Mouse (Mus musculus): Measurements from ENCODE around the gene Pusl1. TPM values are rescaled to one million over a fixed set of nuclear protein-coding genes. Genes with fewer than 3 reads are reported as not detected.
A peak's percentile ranks its signal among the peaks of the same experiment; 100 is the strongest.

Pusl1 gene
- polyA plus RNA-seq, 1 experiment from 2014 or later = 50.5 TPM

- 0% methylated on average over 43 of the region's 56 CpGs for WGBS
- Histone ChIP-seq H3K27me3 (ENCODE audit: control insufficient read depth, insufficient read depth, low read length) (no peaks in the 10 kb centered on the region), H3K9me3 (ENCODE audit: control insufficient read depth, low read length) (no peaks in the 10 kb centered on the region), H3K9ac (ENCODE audit: low read depth, low read length) (peak overlapping the region; percentile 79), H3K4me1 (ENCODE audit: control insufficient read depth, insufficient read depth, low read length) (peaks cover 30% of the 10 kb centered on the region), H3K36me3 (ENCODE audit: control insufficient read depth, insufficient read depth, low read length) (peaks cover 32% of the 10 kb centered on the region), H3K4me3 (ENCODE audit: low read length) (peak overlapping the region; percentile 84), H3K4me2 (replicated peaks; ENCODE audit: low read depth, low read length) (peak overlapping the region; percentile 99), H3K27ac (ENCODE audit: low read depth, low read length) (peak overlapping the region; percentile 96)
- ATAC-seq (ENCODE audit: low FRiP score, low TSS enrichment) = peak; percentile 92
Observed at GRCm38 (mm10) chr4:155892017-155892416, 436 bp upstream of the Pusl1 start.

- no peak for ATAC-seq (ENCODE audit: low FRiP score, low TSS enrichment)
- no peak overlapping the region for H3K27ac ChIP-seq (ENCODE audit: low read depth, low read length)
Observed at GRCm38 (mm10) chr4:155891011-155891471, 540 bp downstream of the Pusl1 start.

GRCm38 (mm10) chr4:155889316-155889715 is 2.3 kb downstream of the Pusl1 start:
- H3K4me2 ChIP-seq (replicated peaks; ENCODE audit: low read depth, low read length) = no peak overlapping the region
- H3K4me1 ChIP-seq (ENCODE audit: control insufficient read depth, insufficient read depth, low read length) = peaks cover 22% of the 10 kb centered on the region
- peaks cover 55% of the 10 kb centered on the region for H3K36me3 ChIP-seq (ENCODE audit: control insufficient read depth, insufficient read depth, low read length)
- ATAC-seq (ENCODE audit: low FRiP score, low TSS enrichment) = no peak
- 93% methylated on average over 5 of the region's 5 CpGs for WGBS
- H3K9ac ChIP-seq (ENCODE audit: low read depth, low read length) = no peak overlapping the region
- H3K27me3 ChIP-seq (ENCODE audit: control insufficient read depth, insufficient read depth, low read length) = no peaks in the 10 kb centered on the region
- no peak overlapping the region for H3K27ac ChIP-seq (ENCODE audit: low read depth, low read length)
- H3K9me3 ChIP-seq (ENCODE audit: control insufficient read depth, low read length) = no peaks in the 10 kb centered on the region
- H3K4me3 ChIP-seq (ENCODE audit: low read length) = no peak overlapping the region

More at GRCm38 (mm10) chr4:155891011-155891471, 540 bp downstream of the Pusl1 start:
- WGBS = 0% methylated on average over 34 of the region's 34 CpGs
- peak overlapping the region; percentile 84 for H3K4me3 ChIP-seq (ENCODE audit: low read length)
- no peaks in the 10 kb centered on the region for H3K9me3 ChIP-seq (ENCODE audit: control insufficient read depth, low read length)
- peak overlapping the region; percentile 99 for H3K4me2 ChIP-seq (replicated peaks; ENCODE audit: low read depth, low read length)
- H3K9ac ChIP-seq (ENCODE audit: low read depth, low read length) = peak overlapping the region; percentile 79
- peaks cover 30% of the 10 kb centered on the region for H3K4me1 ChIP-seq (ENCODE audit: control insufficient read depth, insufficient read depth, low read length)
- no peaks in the 10 kb centered on the region for H3K27me3 ChIP-seq (ENCODE audit: control insufficient read depth, insufficient read depth, low read length)
- H3K36me3 ChIP-seq (ENCODE audit: control insufficient read depth, insufficient read depth, low read length) = peaks cover 42% of the 10 kb centered on the region

GRCm38 (mm10) chr4:155888181-155888580 is 3.4 kb downstream of the Pusl1 start:
- no peak for ATAC-seq (ENCODE audit: low FRiP score, low TSS enrichment)
- H3K9me3 ChIP-seq (ENCODE audit: control insufficient read depth, low read length) = no peaks in the 10 kb centered on the region
- H3K27ac ChIP-seq (ENCODE audit: low read depth, low read length) = no peak overlapping the region
- peaks cover 12% of the 10 kb centered on the region for H3K4me1 ChIP-seq (ENCODE audit: control insufficient read depth, insufficient read depth, low read length)
- no peak overlapping the region for H3K9ac ChIP-seq (ENCODE audit: low read depth, low read length)
- H3K27me3 ChIP-seq (ENCODE audit: control insufficient read depth, insufficient read depth, low read length) = no peaks in the 10 kb centered on the region
- H3K36me3 ChIP-seq (ENCODE audit: control insufficient read depth, insufficient read depth, low read length) = peaks cover 62% of the 10 kb centered on the region
- no peak overlapping the region for H3K4me2 ChIP-seq (replicated peaks; ENCODE audit: low read depth, low read length)
- 97% methylated on average over 9 of the region's 9 CpGs for WGBS
- no peak overlapping the region for H3K4me3 ChIP-seq (ENCODE audit: low read length)

GRCm38 (mm10) chr4:155887674-155888073 is 3.9 kb downstream of the Pusl1 start:
- no peak overlapping the region for H3K4me2 ChIP-seq (replicated peaks; ENCODE audit: low read depth, low read length)
- peaks cover 62% of the 10 kb centered on the region for H3K36me3 ChIP-seq (ENCODE audit: control insufficient read depth, insufficient read depth, low read length)
- ATAC-seq (ENCODE audit: low FRiP score, low TSS enrichment) = no peak
- no peak overlapping the region; the same call in 1 of the 2 replicates for H3K9ac ChIP-seq (ENCODE audit: low read depth, low read length)
- no peaks in the 10 kb centered on the region for H3K27me3 ChIP-seq (ENCODE audit: control insufficient read depth, insufficient read depth, low read length)
- H3K27ac ChIP-seq (ENCODE audit: low read depth, low read length) = no peak overlapping the region
- H3K9me3 ChIP-seq (ENCODE audit: control insufficient read depth, low read length) = no peaks in the 10 kb centered on the region
- peaks cover 7% of the 10 kb centered on the region for H3K4me1 ChIP-seq (ENCODE audit: control insufficient read depth, insufficient read depth, low read length)
- WGBS = 90% methylated on average over 10 of the region's 10 CpGs
- H3K4me3 ChIP-seq (ENCODE audit: low read length) = no peak overlapping the region

- ATAC-seq (ENCODE audit: low FRiP score, low TSS enrichment) = no peak
- WGBS = 95% methylated on average over 5 of the region's 5 CpGs
- H3K4me2 ChIP-seq (replicated peaks; ENCODE audit: low read depth, low read length) = no peak overlapping the region
- peaks cover 5% of the 10 kb centered on the region for H3K4me1 ChIP-seq (ENCODE audit: control insufficient read depth, insufficient read depth, low read length)
- no peaks in the 10 kb centered on the region for H3K9me3 ChIP-seq (ENCODE audit: control insufficient read depth, low read length)
- no peak overlapping the region for H3K27ac ChIP-seq (ENCODE audit: low read depth, low read length)
- no peak overlapping the region for H3K4me3 ChIP-seq (ENCODE audit: low read length)
- peaks cover 62% of the 10 kb centered on the region for H3K36me3 ChIP-seq (ENCODE audit: control insufficient read depth, insufficient read depth, low read length)
- H3K27me3 ChIP-seq (ENCODE audit: control insufficient read depth, insufficient read depth, low read length) = no peaks in the 10 kb centered on the region
- no peak overlapping the region for H3K9ac ChIP-seq (ENCODE audit: low read depth, low read length)
Observed at GRCm38 (mm10) chr4:155886330-155886729, 5.3 kb downstream of the Pusl1 start.

GRCm38 (mm10) chr4:155883587-155883986 is 8.0 kb downstream of the Pusl1 start:
- ATAC-seq (ENCODE audit: low FRiP score, low TSS enrichment) = no peak
- peaks cover 49% of the 10 kb centered on the region for H3K36me3 ChIP-seq (ENCODE audit: control insufficient read depth, insufficient read depth, low read length)
- H3K9ac ChIP-seq (ENCODE audit: low read depth, low read length) = no peak overlapping the region
- no peaks in the 10 kb centered on the region for H3K27me3 ChIP-seq (ENCODE audit: control insufficient read depth, insufficient read depth, low read length)
- no peak overlapping the region for H3K4me3 ChIP-seq (ENCODE audit: low read length)
- H3K4me2 ChIP-seq (replicated peaks; ENCODE audit: low read depth, low read length) = no peak overlapping the region
- H3K9me3 ChIP-seq (ENCODE audit: control insufficient read depth, low read length) = no peaks in the 10 kb centered on the region
- H3K4me1 ChIP-seq (ENCODE audit: control insufficient read depth, insufficient read depth, low read length) = no peaks in the 10 kb centered on the region
- 88% methylated on average over 3 of the region's 3 CpGs for WGBS
- H3K27ac ChIP-seq (ENCODE audit: low read depth, low read length) = peak overlapping the region; percentile 20; the same call in 1 of the 2 replicates

GRCm38 (mm10) chr4:155871404-155871803 is 20.2 kb downstream of the Pusl1 start:
- Histone ChIP-seq H3K4me2 (replicated peaks; ENCODE audit: low read depth, low read length) (no peak overlapping the region), H3K27me3 (ENCODE audit: control insufficient read depth, insufficient read depth, low read length) (no peaks in the 10 kb centered on the region), H3K9me3 (ENCODE audit: control insufficient read depth, low read length) (no peaks in the 10 kb centered on the region), H3K4me3 (ENCODE audit: low read length) (no peak overlapping the region), H3K9ac (ENCODE audit: low read depth, low read length) (no peak overlapping the region), H3K27ac (ENCODE audit: low read depth, low read length) (no peak overlapping the region), H3K36me3 (ENCODE audit: control insufficient read depth, insufficient read depth, low read length) (peaks cover 46% of the 10 kb centered on the region), H3K4me1 (ENCODE audit: control insufficient read depth, insufficient read depth, low read length) (peaks cover 5% of the 10 kb centered on the region)
- ATAC-seq (ENCODE audit: low FRiP score, low TSS enrichment) = no peak
- 91% methylated on average over 7 of the region's 7 CpGs for WGBS

- Histone ChIP-seq H3K27ac (ENCODE audit: low read depth, low read length) (peak within 1 kb of the TSS; percentile 31; the same call in 1 of the 2 replicates), H3K27me3 (ENCODE audit: control insufficient read depth, insufficient read depth, low read length) (no peaks in the 10 kb centered on the region), H3K9me3 (ENCODE audit: control insufficient read depth, low read length) (no peaks in the 10 kb centered on the region), H3K4me2 (replicated peaks; ENCODE audit: low read depth, low read length) (peak within 1 kb of the TSS; percentile 86), H3K36me3 (ENCODE audit: control insufficient read depth, insufficient read depth, low read length) (peaks cover 47% of the 10 kb centered on the region), H3K4me1 (ENCODE audit: control insufficient read depth, insufficient read depth, low read length) (peaks cover 5% of the 10 kb centered on the region), H3K9ac (ENCODE audit: low read depth, low read length) (peak within 1 kb of the TSS; percentile 86), H3K4me3 (ENCODE audit: low read length) (peak within 1 kb of the TSS; percentile 73)
- peak; percentile 97 for ATAC-seq (ENCODE audit: low FRiP score, low TSS enrichment)
- under 1% methylated on average over 63 of the region's 63 CpGs for WGBS
Observed at GRCm38 (mm10) chr4:155869317-155870033, 22.1 kb downstream of the Pusl1 start, which contains the start of the genes Cptp and Ints11. Gene Cptp (minus strand): TSS chr4:155869440. Gene Ints11 (plus strand): TSS chr4:155869546.

All from kidney, embryonic 14.5 days (tissue).